Mouse (Mus musculus) hindbrain, embryonic 10.5 days (tissue): ENCODE results near the gene Olfr1414. TPM values are rescaled to one million over a fixed set of nuclear protein-coding genes. Genes with fewer than 3 reads are reported as not detected.

ENCODE experiments used
- DNase-seq: peaks from one replicate; pipeline ENCODE4 v3.0.0-alpha.2; 2017; ENCODE audit warnings: low spot score
- H3K27ac ChIP-seq: fragments of 300-500 bp; sonication (generic); 2 replicates; pipeline ENCODE4 v1.5.1; 2016; ENCODE audit warnings: mild to moderate bottlenecking, moderate library complexity
- H3K27me3 ChIP-seq: fragments of 300-500 bp; sonication (generic); 2 replicates; pipeline ENCODE4 v1.6.1; 2016; ENCODE audit warnings: mild to moderate bottlenecking; ENCODE audit not compliant: poor library complexity, insufficient read depth, severe bottlenecking
- H3K36me3 ChIP-seq: fragments of 300-500 bp; sonication (generic); 2 replicates; pipeline ENCODE4 v1.6.1; 2016; ENCODE audit warnings: mild to moderate bottlenecking, moderate library complexity
- H3K4me1 ChIP-seq: fragments of 300-500 bp; sonication (generic); replicated peaks from 2 replicates; pipeline ENCODE4 v1.6.1; 2016; ENCODE audit warnings: mild to moderate bottlenecking
- H3K4me3 ChIP-seq: fragments of 300-500 bp; sonication (generic); 2 replicates; pipeline ENCODE4 v1.5.1; 2016; ENCODE audit warnings: mild to moderate bottlenecking, moderate library complexity
- H3K9me3 ChIP-seq: fragments of 300-500 bp; sonication (generic); 2 replicates; pipeline ENCODE4 v1.6.1; 2016; ENCODE audit warnings: mild to moderate bottlenecking, moderate library complexity
- WGBS: fragments of 180-500 bp; shearing (Covaris S2); methylation state at CpG from one replicate; pipeline ENCODE4 v1.1.7; 2016; 5-methylcytosine and 5-hydroxymethylcytosine counted together
- polyA plus RNA-seq: library from polyadenylated mRNA; unstranded; fragments of >200 nt; fragmentation: Nextera tagmentation; extraction: Ambion mirVana; gene quantifications from 2 replicates; pipeline ENCODE4 v1.2.1, GENCODE M21; 2016

Olfr1414 gene
- polyA plus RNA-seq, 1 experiment from 2014 or later = not detected

GRCm38 (mm10) chr1:92468891-92469290 is 49.6 kb downstream of the Olfr1414 start:
- Histone ChIP-seq H3K4me3 (no peak overlapping the region), H3K27me3 (no peaks in the 10 kb centered on the region), H3K4me1 (peaks cover 14% of the 10 kb centered on the region), H3K27ac (no peak overlapping the region), H3K36me3 (peaks cover 71% of the 10 kb centered on the region), H3K9me3 (no peaks in the 10 kb centered on the region)
- WGBS = 91% methylated on average over 4 of the region's 4 CpGs
- DNase-seq = no peak

GRCm38 (mm10) chr1:92458416-92458815 is 60.0 kb downstream of the Olfr1414 start:
- H3K4me1 ChIP-seq = no peaks in the 10 kb centered on the region
- DNase-seq = no peak
- peaks cover 99% of the 10 kb centered on the region for H3K36me3 ChIP-seq
- H3K27ac ChIP-seq = no peak overlapping the region
- no peaks in the 10 kb centered on the region for H3K9me3 ChIP-seq
- H3K27me3 ChIP-seq = no peaks in the 10 kb centered on the region
- WGBS = 89% methylated on average over 6 of the region's 6 CpGs
- no peak overlapping the region for H3K4me3 ChIP-seq

DNA sequence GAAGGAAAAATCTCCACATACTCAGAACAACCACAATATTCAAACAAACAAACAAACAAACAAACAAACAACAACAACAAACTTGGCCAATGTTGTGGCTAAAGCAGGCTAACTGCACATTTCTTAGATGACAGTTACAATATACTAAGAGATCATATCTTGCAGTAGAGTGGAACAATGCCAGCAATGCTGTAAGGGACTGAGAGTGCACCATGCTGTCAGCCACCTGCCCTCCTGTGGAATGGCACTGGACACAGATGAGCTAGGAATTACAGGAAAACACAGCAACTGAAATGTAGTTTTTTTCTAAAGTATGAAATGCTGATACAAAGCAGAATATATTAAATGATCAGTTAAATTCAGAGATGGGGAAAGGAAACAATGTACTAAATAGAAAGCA is 60.7 kb downstream of the Olfr1414 start:
- no peak overlapping the region for H3K4me3 ChIP-seq
- no peaks in the 10 kb centered on the region for H3K4me1 ChIP-seq
- no peaks in the 10 kb centered on the region for H3K27me3 ChIP-seq
- H3K36me3 ChIP-seq = peaks cover 99% of the 10 kb centered on the region
- H3K27ac ChIP-seq = no peak overlapping the region
- no peaks in the 10 kb centered on the region for H3K9me3 ChIP-seq
- no peak for DNase-seq

Other genes starting within 250 kb of the Olfr1414 start
- gene Ndufa10, start 44.8 kb downstream of the Olfr1414 start, polyA plus RNA-seq = 291 and 296 TPM in 2 replicates
- gene Olfr1416, start 33.5 kb downstream of the Olfr1414 start, polyA plus RNA-seq = not detected in 2 replicates
- gene Olfr1415, start 22.6 kb downstream of the Olfr1414 start, polyA plus RNA-seq = not detected in 2 replicates
- not detected in 2 replicates for gene Olfr1413, start 52.7 kb upstream of the Olfr1414 start, polyA plus RNA-seq
- gene Olfr1412, start 67.1 kb upstream of the Olfr1414 start, polyA plus RNA-seq = not detected in 2 replicates
- gene Olfr1411, start 75.8 kb upstream of the Olfr1414 start, polyA plus RNA-seq = not detected in 2 replicates
- not detected in 2 replicates for gene Olfr1410, start 87.1 kb upstream of the Olfr1414 start, polyA plus RNA-seq
- 0.18 TPM in 1 of 2 replicates, not detected in the other for gene Olfr12, start 99.1 kb upstream of the Olfr1414 start, polyA plus RNA-seq
- gene Cops9, start 123.3 kb upstream of the Olfr1414 start, polyA plus RNA-seq = 391 and 433 TPM in 2 replicates
- gene Otos, start 130.2 kb upstream of the Olfr1414 start, polyA plus RNA-seq = 0.07 TPM in 1 of 2 replicates, not detected in the other